Mouse (Mus musculus) CH12.LX (cell line): ENCODE measurements around the gene Slc13a4. TPM values are rescaled to one million over a fixed set of nuclear protein-coding genes. Genes with fewer than 3 reads are reported as not detected.

Experiments used
- DNase-seq: peaks from one replicate; pipeline ENCODE4 v3.0.0-alpha.2; 2013; ENCODE audit errors: extremely low read depth
- H3K27ac ChIP-seq: 2 replicates; pipeline ENCODE4 v1.5.1; 2012; ENCODE audit warnings: low read depth, mild to moderate bottlenecking, control low read depth, moderate library complexity; ENCODE audit not compliant: insufficient read depth
- H3K27me3 ChIP-seq: replicated peaks from 2 replicates; pipeline ENCODE3; 2012; ENCODE audit warnings: inconsistent platforms
- H3K36me3 ChIP-seq, 2 experiments: replicated peaks in 1 of 2; 2 replicates each; pipeline versions ENCODE3 to v1.6.1; 2012; ENCODE audit warnings: inconsistent platforms in 1 of 2, low read length in 1 of 2, mild to moderate bottlenecking in 1 of 2, mixed read lengths in 1 of 2, moderate library complexity in 1 of 2; ENCODE audit not compliant: control insufficient read depth in 1 of 2, insufficient read depth in 1 of 2
- H3K4me1 ChIP-seq, 2 experiments: 2 replicates each; pipeline ENCODE4 v1.6.1; 2012; ENCODE audit warnings: inconsistent platforms in 1 of 2, moderate library complexity in 1 of 2; ENCODE audit not compliant: insufficient read depth in 2 of 2, control insufficient read depth in 1 of 2
- H3K4me2 ChIP-seq: 2 replicates; pipeline ENCODE4 v1.6.1; 2012; ENCODE audit warnings: low read depth, mild to moderate bottlenecking, control low read depth; ENCODE audit not compliant: poor library complexity, insufficient read depth, severe bottlenecking
- H3K4me3 ChIP-seq, 3 experiments: fragments of 150-350 bp in 1 of 3; sonication (generic) in 1 of 3; replicated peaks in 1 of 3; 2 replicates each; pipeline versions ENCODE3 to v1.5.1; 2011 to 2012; ENCODE audit warnings: low read depth in 2 of 3, low read length in 2 of 3, mild to moderate bottlenecking in 2 of 3, moderate library complexity in 2 of 3, control low read depth in 1 of 3, improper control_type of control experiment in 1 of 3, inconsistent platforms in 1 of 3, mixed read lengths in 1 of 3; ENCODE audit not compliant: poor library complexity in 1 of 3
- H3K79me2 ChIP-seq: replicated peaks from 2 replicates; pipeline ENCODE4 v1.6.1; 2012; ENCODE audit warnings: mild to moderate bottlenecking, moderate library complexity; ENCODE audit not compliant: control insufficient read depth, poor library complexity, insufficient read depth, severe bottlenecking; ENCODE audit errors: extremely low read depth
- H3K9ac ChIP-seq: 2 replicates; pipeline ENCODE4 v1.6.1; 2012; ENCODE audit warnings: low read depth, mild to moderate bottlenecking, control low read depth, moderate library complexity; ENCODE audit not compliant: insufficient read depth
- H3K9me3 ChIP-seq: replicated peaks from 2 replicates; pipeline ENCODE3; 2012; ENCODE audit warnings: low read length, inconsistent platforms, mixed read lengths
- CHD1 ChIP-seq: IDR thresholded peaks from 2 replicates; pipeline ENCODE4 v1.6.1; 2012; ENCODE audit warnings: low read depth, low read length, improper control_type of control experiment, inconsistent platforms
- CTCF ChIP-seq, 2 experiments: IDR thresholded peaks in 1 of 2; conservative IDR thresholded peaks in 1 of 2; 2 replicates each; pipeline ENCODE4 v1.5.1; 2011 to 2012; ENCODE audit warnings: low read depth in 2 of 2, low read length in 2 of 2, improper control_type of control experiment in 1 of 2, inconsistent platforms in 1 of 2, mild to moderate bottlenecking in 1 of 2, moderate library complexity in 1 of 2
- E2F4 ChIP-seq: IDR thresholded peaks from 2 replicates; pipeline ENCODE4 v1.6.1; 2011; ENCODE audit warnings: low read depth, low read length, improper control_type of control experiment; ENCODE audit not compliant: insufficient replicate concordance
- EP300 ChIP-seq: IDR thresholded peaks from 2 replicates; pipeline ENCODE4 v1.6.1; 2011; ENCODE audit warnings: low read length, improper control_type of control experiment
- ETS1 ChIP-seq: conservative IDR thresholded peaks from 2 replicates; pipeline ENCODE4 v1.6.1; 2012; ENCODE audit warnings: low read depth, mild to moderate bottlenecking, inconsistent platforms, low read length, improper control_type of control experiment, moderate library complexity
- HCFC1 ChIP-seq: IDR thresholded peaks from 2 replicates; pipeline ENCODE4 v1.6.1; 2012; ENCODE audit warnings: low read depth, mild to moderate bottlenecking, inconsistent platforms, low read length, improper control_type of control experiment
- IRF4 ChIP-seq: IDR thresholded peaks from 2 replicates; pipeline ENCODE4 v1.6.1; 2014; ENCODE audit warnings: low read depth, mild to moderate bottlenecking, inconsistent platforms, low read length, improper control_type of control experiment
- MAX ChIP-seq: IDR thresholded peaks from 2 replicates; pipeline ENCODE4 v1.6.1; 2011; ENCODE audit warnings: low read length, improper control_type of control experiment
- PAX5 ChIP-seq: IDR thresholded peaks from 2 replicates; pipeline ENCODE4 v1.6.1; 2012; ENCODE audit warnings: low read length, inconsistent platforms, mixed read lengths
- POLR2A ChIP-seq: IDR thresholded peaks from 2 replicates; pipeline ENCODE4 v1.6.1; 2011; ENCODE audit warnings: low read depth, mild to moderate bottlenecking, improper control_type of control experiment, low read length
- UBTF ChIP-seq: IDR thresholded peaks from 2 replicates; pipeline ENCODE4 v1.6.1; 2012; ENCODE audit warnings: low read depth, mild to moderate bottlenecking, inconsistent platforms, low read length, improper control_type of control experiment, moderate library complexity
- ZKSCAN1 ChIP-seq: IDR thresholded peaks from 2 replicates; pipeline ENCODE4 v1.6.1; 2012; ENCODE audit warnings: low read depth, inconsistent platforms, low read length, improper control_type of control experiment, borderline replicate concordance
- dilution Hi-C: fragments of 300-500 bp; cut with MboI; formaldehyde crosslinking; loops from 2 replicates; pipeline ENCODE4 v1.14.3; 2020; ENCODE audit warnings: low sequenced_read_pairs; ENCODE audit not compliant: extremely low pct_unique_long_range_greater_than_20kb, extremely low pct_ligation_motif_present
- in situ Hi-C: fragments of 300-500 bp; cut with MboI; formaldehyde crosslinking; loops from 3 replicates; pipeline ENCODE4 v1.14.3; 2019; ENCODE audit warnings: low sequenced_read_pairs, low pct_ligation_motif_present, low pct_unique_long_range_greater_than_20kb, mixed read lengths
- polyA plus RNA-seq: library from polyadenylated mRNA; unstranded; fragments of >175 nt; gene quantifications from 2 replicates; pipeline ENCODE4 v1.2.1, GENCODE M21; 2012; ENCODE audit warnings: low read depth; ENCODE audit not compliant: insufficient read length
- total RNA-seq, 2 experiments: library from RNA; depleted of rRNA; stranded (reverse); fragments of 300-350 nt in 1 of 2; fragments of >200 nt in 1 of 2; gene quantifications; 2 replicates each; pipeline ENCODE4 v1.2.3; 2012 to 2014

Slc13a4 gene
- total and polyA plus RNA-seq, 3 experiments, result not detected

GRCm38 (mm10) chr6:35229415-35229814, 78.5 kb downstream of the Slc13a4 start:
- H3K9ac ChIP-seq, result no peak overlapping the region
- no peaks in the 10 kb centered on the region for H3K79me2 ChIP-seq
- in situ Hi-C loops, result no loop called here
- H3K4me2 ChIP-seq, result no peak overlapping the region
- no peak for DNase-seq
- dilution Hi-C loops, result no loop called here
- no peaks in the 10 kb centered on the region for H3K27me3 ChIP-seq
- TF ChIP-seq E2F4 (no peak), ETS1 (no peak), EP300 (no peak), ZKSCAN1 (no peak), POLR2A (no peak), HCFC1 (no peak), UBTF (no peak), CTCF (conservative IDR thresholded peaks at IDR 0.05 in 1 of 2, IDR thresholded peaks at IDR 0.05 in 1 of 2; ENCODE audit: low read depth in 2 of 2, low read length in 2 of 2) (peak in 1 of 2 experiments; percentile 31; a peak in 2 of 4 replicates)
- H3K27ac ChIP-seq, result no peak overlapping the region
- no peak overlapping the region for H3K4me3 ChIP-seq
- no peaks in the 10 kb centered on the region for H3K9me3 ChIP-seq
- no peaks in the 10 kb centered on the region for H3K4me1 ChIP-seq
- H3K36me3 ChIP-seq, result peaks cover 53 to 82% of the 10 kb centered on the region in 2 experiments

GRCm38 (mm10) chr6:35225696-35226095, 82.2 kb downstream of the Slc13a4 start:
- in situ Hi-C loops, result no loop called here
- Histone ChIP-seq H3K4me3 (no peak overlapping the region), H3K27me3 (no peaks in the 10 kb centered on the region), H3K9ac (no peak overlapping the region), H3K36me3 (peaks cover 46 to 83% of the 10 kb centered on the region in 2 experiments), H3K79me2 (no peaks in the 10 kb centered on the region), H3K4me2 (no peak overlapping the region), H3K4me1 (no peaks in the 10 kb centered on the region)
- dilution Hi-C loops, result no loop called here
- no peak for DNase-seq
- TF ChIP-seq CHD1 (no peak), ETS1 (no peak), IRF4 (no peak), MAX (no peak), PAX5 (no peak)
- TF ChIP-seq, all 38 proteins: peak for 0
- Histone ChIP-seq H3K27ac (no peak overlapping the region), H3K9me3 (no peaks in the 10 kb centered on the region)

Other genes with a start within 250 kb of the Slc13a4 start
- 6.0 and 7.7 TPM in 2 replicates for gene Cnot4, start 174.4 kb downstream of the Slc13a4 start, total RNA-seq (2012; rRNA removed)
- gene Cnot4, start 174.4 kb downstream of the Slc13a4 start, total RNA-seq (2014; rRNA removed), result 7.5 and 8.7 TPM in 2 replicates
- 15.7 and 25.1 TPM in 2 replicates for gene Cnot4, start 174.4 kb downstream of the Slc13a4 start, polyA plus RNA-seq
- 82.0 and 93.0 TPM in 2 replicates for gene Nup205, start 130.7 kb downstream of the Slc13a4 start, total RNA-seq (2012; rRNA removed)
- 108 and 114 TPM in 2 replicates for gene Nup205, start 130.7 kb downstream of the Slc13a4 start, total RNA-seq (2014; rRNA removed)
- 103 and 121 TPM in 2 replicates for gene Nup205, start 130.7 kb downstream of the Slc13a4 start, polyA plus RNA-seq
- 0.08 TPM in 1 of 2 replicates, not detected in the other for gene Fam180a, start 18.0 kb upstream of the Slc13a4 start, total RNA-seq (2012; rRNA removed)
- not detected in 2 replicates for gene Fam180a, start 18.0 kb upstream of the Slc13a4 start, total RNA-seq (2014; rRNA removed)
- not detected in 2 replicates for gene Fam180a, start 18.0 kb upstream of the Slc13a4 start, polyA plus RNA-seq
- gene Mtpn, start 231.8 kb upstream of the Slc13a4 start, total RNA-seq (2012; rRNA removed), result 57.8 and 59.7 TPM in 2 replicates
- gene Mtpn, start 231.8 kb upstream of the Slc13a4 start, total RNA-seq (2014; rRNA removed), result 121 and 132 TPM in 2 replicates
- 107 and 119 TPM in 2 replicates for gene Mtpn, start 231.8 kb upstream of the Slc13a4 start, polyA plus RNA-seq